15 mouse cellular contexts compared by ENCODE assay signal in genomic region chr2:166561781-166562180, GRCm38 (mm10).
"Had no signal": no experiment of that assay in that cellular context is flagged by ENCODE, and none has a peak within 500 bp of the region (broad histone marks: within the 10 kb centered on the region; RNA-seq: fewer than 3 reads in every experiment).

No protein-coding gene starts in this region.

- H3K9me3 ChIP-seq: kidney, embryonic 15.5 days; limb, embryonic 12.5 days; liver, embryonic 15.5 days; neural tube, embryonic 13.5 days had no signal

- H3K27ac ChIP-seq: kidney, embryonic 15.5 days; liver, embryonic 15.5 days; neural tube, embryonic 13.5 days had no signal

- H3K4me2 ChIP-seq: kidney, embryonic 15.5 days; limb, embryonic 12.5 days; liver, embryonic 11.5 days; liver, embryonic 15.5 days; midbrain, embryonic 11.5 days; neural tube, embryonic 13.5 days had no signal

- H3K36me3 ChIP-seq: kidney, embryonic 15.5 days had no signal

- DNase-seq: kidney, postnatal 14 days; layer of hippocampus, adult 9-11 months; layer of hippocampus, postnatal 36 days; lung, adult 2 months; lung, postnatal 36 days; right cerebral cortex, postnatal 14 days; thymus, postnatal 4 days had no signal

- H3K9ac ChIP-seq: kidney, embryonic 15.5 days; limb, embryonic 12.5 days; liver, embryonic 15.5 days; neural tube, embryonic 13.5 days had no signal

- H3K27me3 ChIP-seq: kidney, embryonic 15.5 days; limb, embryonic 12.5 days; liver, embryonic 15.5 days had no signal

- H3K4me3 ChIP-seq: kidney, embryonic 15.5 days; limb, embryonic 12.5 days; liver, embryonic 15.5 days; neural tube, embryonic 13.5 days had no signal

- ATAC-seq: lung, postnatal 0 days; midbrain, embryonic 16.5 days had no signal
